Mouse (Mus musculus): ENCODE results near the gene Ncan. TPM values are rescaled to one million over a fixed set of nuclear protein-coding genes. Genes with fewer than 3 reads are reported as not detected.
A peak's percentile ranks its signal among the peaks of the same experiment; 100 is the strongest.

The Ncan gene
- polyA plus RNA-seq, 1 experiment = 82.5 TPM

GRCm38 (mm10) chr8:70114488-70114887 lies 6.2 kb downstream of the Ncan start:
- Histone ChIP-seq H3K4me3 (ENCODE audit: insufficient read depth, low read length) (no peak overlapping the region), H3K4me1 (ENCODE audit: control insufficient read depth, insufficient read depth, low read length) (peaks cover 19% of the 10 kb centered on the region), H3K27ac (ENCODE audit: insufficient read depth, low read length) (no peak overlapping the region)
- TF ChIP-seq POLR2A (IDR thresholded peaks at IDR 0.05; ENCODE audit: extremely low read depth, insufficient read depth, low read length) = no peak
- TF ChIP-seq CTCF (IDR thresholded peaks at IDR 0.05; ENCODE audit: extremely low read depth, insufficient read depth, low read length) = no peak

DNA sequence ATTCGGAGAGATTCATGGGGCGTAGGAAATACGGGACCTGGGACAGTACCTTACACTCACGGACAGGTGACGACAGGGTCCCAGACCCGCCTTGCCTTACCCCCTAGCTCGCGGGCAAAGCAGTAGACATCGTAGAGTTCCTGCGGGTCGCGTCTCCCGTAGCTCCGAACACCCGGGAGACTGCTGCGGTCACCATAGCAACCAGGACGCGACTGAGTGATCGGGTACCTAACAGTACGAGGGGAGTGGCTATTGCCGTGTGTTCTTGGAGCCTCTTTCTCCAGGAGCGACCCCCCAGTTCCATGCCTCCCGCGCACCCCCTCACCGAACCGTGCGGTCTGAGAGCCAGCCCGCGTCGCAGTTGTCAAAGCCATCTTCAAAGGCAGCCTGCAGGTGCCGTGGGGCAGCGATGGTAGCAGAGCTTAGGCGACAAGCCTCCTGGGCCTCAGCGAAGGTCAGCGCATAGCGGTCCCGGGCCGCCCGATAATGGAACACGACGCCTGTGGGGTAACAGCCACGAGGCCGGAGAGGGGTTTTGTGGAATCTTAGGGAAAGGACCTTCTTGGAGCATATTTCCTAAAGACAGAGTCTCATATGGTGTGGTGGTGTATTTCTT lies 8.2 kb downstream of the Ncan start:
- Histone ChIP-seq H3K4me3 (ENCODE audit: insufficient read depth, low read length) (no peak overlapping the region), H3K27ac (ENCODE audit: insufficient read depth, low read length) (no peak overlapping the region; the same call in 1 of the 2 replicates), H3K4me1 (ENCODE audit: control insufficient read depth, insufficient read depth, low read length) (peaks cover 21% of the 10 kb centered on the region)
- TF ChIP-seq POLR2A (IDR thresholded peaks at IDR 0.05; ENCODE audit: extremely low read depth, insufficient read depth, low read length) (no peak), CTCF (IDR thresholded peaks at IDR 0.05; ENCODE audit: extremely low read depth, insufficient read depth, low read length) (no peak)

- TF ChIP-seq CTCF (IDR thresholded peaks at IDR 0.05; ENCODE audit: extremely low read depth, insufficient read depth, low read length) (no peak), POLR2A (IDR thresholded peaks at IDR 0.05; ENCODE audit: extremely low read depth, insufficient read depth, low read length) (no peak)
These were observed 9.4 kb downstream of the Ncan start for GRCm38 (mm10) chr8:70111192-70111795.

DNA sequence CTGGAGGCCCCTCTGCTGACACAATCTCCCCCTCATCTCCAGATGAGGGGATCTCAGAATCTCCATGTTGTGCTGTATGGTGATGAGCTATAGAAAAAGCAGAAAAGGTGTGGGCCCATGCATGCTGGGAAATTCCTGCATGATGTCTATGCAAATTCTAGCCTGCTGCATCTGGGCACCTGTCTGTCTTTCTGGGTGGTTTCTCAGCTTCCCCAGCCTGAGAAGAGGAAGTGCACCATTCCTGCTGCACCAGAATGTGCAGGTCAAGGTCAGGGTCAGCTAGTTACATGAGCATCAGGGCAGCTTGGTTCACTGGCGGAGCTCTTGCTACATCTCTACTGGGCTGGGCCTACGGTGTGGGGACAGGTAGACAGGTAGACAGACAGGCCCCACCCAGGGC lies 10.2 kb downstream of the Ncan start:
- H3K4me1 ChIP-seq (ENCODE audit: control insufficient read depth, insufficient read depth, low read length) = peaks cover 12% of the 10 kb centered on the region
- no peak overlapping the region for H3K4me3 ChIP-seq (ENCODE audit: insufficient read depth, low read length)
- TF ChIP-seq CTCF (IDR thresholded peaks at IDR 0.05; ENCODE audit: extremely low read depth, insufficient read depth, low read length) (no peak), POLR2A (IDR thresholded peaks at IDR 0.05; ENCODE audit: extremely low read depth, insufficient read depth, low read length) (no peak)
- no peak overlapping the region for H3K27ac ChIP-seq (ENCODE audit: insufficient read depth, low read length)

More at GRCm38 (mm10) chr8:70111192-70111795, 9.4 kb downstream of the Ncan start:
- no peak overlapping the region for H3K4me3 ChIP-seq (ENCODE audit: insufficient read depth, low read length)
- H3K27ac ChIP-seq (ENCODE audit: insufficient read depth, low read length) = no peak overlapping the region
- peaks cover 12% of the 10 kb centered on the region for H3K4me1 ChIP-seq (ENCODE audit: control insufficient read depth, insufficient read depth, low read length)

DNA sequence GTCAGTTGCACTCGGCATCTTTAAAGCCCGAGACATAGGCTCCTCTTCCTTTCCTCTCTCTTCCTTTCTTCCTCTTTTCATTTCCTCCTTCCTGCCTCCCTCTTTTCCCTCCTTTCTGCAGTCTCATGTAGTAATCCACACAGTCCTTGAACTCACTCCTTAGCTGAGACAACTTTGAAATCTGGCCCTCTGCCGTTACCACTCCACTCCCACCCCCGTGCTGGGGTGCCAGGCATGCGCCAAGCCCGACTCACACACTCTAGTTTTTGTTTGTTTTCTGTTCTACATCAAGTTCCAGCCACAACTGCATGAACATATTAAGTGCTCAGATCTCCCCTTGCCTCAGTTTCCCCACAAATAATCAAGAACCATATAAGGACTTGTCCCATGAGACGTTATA lies 15.8 kb downstream of the Ncan start:
- no peak overlapping the region for H3K4me3 ChIP-seq (ENCODE audit: insufficient read depth, low read length)
- H3K4me1 ChIP-seq (ENCODE audit: control insufficient read depth, insufficient read depth, low read length) = peaks cover 5% of the 10 kb centered on the region
- TF ChIP-seq POLR2A (IDR thresholded peaks at IDR 0.05; ENCODE audit: extremely low read depth, insufficient read depth, low read length) (no peak), CTCF (IDR thresholded peaks at IDR 0.05; ENCODE audit: extremely low read depth, insufficient read depth, low read length) (no peak)
- no peak overlapping the region for H3K27ac ChIP-seq (ENCODE audit: insufficient read depth, low read length)

DNA sequence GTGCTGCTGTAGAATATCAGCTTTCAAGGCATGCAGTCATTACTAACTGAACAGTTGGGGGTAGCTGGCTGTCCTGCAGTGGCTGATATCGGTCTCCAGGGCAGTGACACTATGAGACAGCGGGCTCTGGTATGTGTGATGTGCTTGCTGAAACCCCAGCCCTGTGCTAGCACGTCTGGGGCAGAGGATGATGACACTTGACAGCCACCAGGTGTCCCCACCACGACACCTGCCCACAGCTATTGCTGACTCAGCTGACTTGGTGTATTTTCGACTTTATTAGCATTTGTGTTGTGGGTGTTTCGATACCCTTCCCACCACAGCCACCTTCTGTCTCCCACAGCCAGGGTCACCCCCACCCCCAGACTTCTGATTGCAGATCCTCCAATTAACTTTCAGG lies 16.2 kb downstream of the Ncan start:
- H3K4me3 ChIP-seq (ENCODE audit: insufficient read depth, low read length) = no peak overlapping the region
- TF ChIP-seq CTCF (IDR thresholded peaks at IDR 0.05; ENCODE audit: extremely low read depth, insufficient read depth, low read length) (peak; percentile 51), POLR2A (IDR thresholded peaks at IDR 0.05; ENCODE audit: extremely low read depth, insufficient read depth, low read length) (no peak)
- H3K27ac ChIP-seq (ENCODE audit: insufficient read depth, low read length) = no peak overlapping the region
- peaks cover 4% of the 10 kb centered on the region for H3K4me1 ChIP-seq (ENCODE audit: control insufficient read depth, insufficient read depth, low read length)

GRCm38 (mm10) chr8:70100241-70100640 lies 20.4 kb downstream of the Ncan start:
- peak overlapping the region; percentile 61 for H3K27ac ChIP-seq (ENCODE audit: insufficient read depth, low read length)
- H3K4me1 ChIP-seq (ENCODE audit: control insufficient read depth, insufficient read depth, low read length) = peaks cover 4% of the 10 kb centered on the region
- no peak overlapping the region for H3K4me3 ChIP-seq (ENCODE audit: insufficient read depth, low read length)
- no peak for TF ChIP-seq POLR2A (IDR thresholded peaks at IDR 0.05; ENCODE audit: extremely low read depth, insufficient read depth, low read length)
- no peak for TF ChIP-seq CTCF (IDR thresholded peaks at IDR 0.05; ENCODE audit: extremely low read depth, insufficient read depth, low read length)

GRCm38 (mm10) chr8:70099276-70099675 lies 21.4 kb downstream of the Ncan start:
- H3K27ac ChIP-seq (ENCODE audit: insufficient read depth, low read length) = peak overlapping the region; percentile 86
- no peak for TF ChIP-seq CTCF (IDR thresholded peaks at IDR 0.05; ENCODE audit: extremely low read depth, insufficient read depth, low read length)
- no peak for TF ChIP-seq POLR2A (IDR thresholded peaks at IDR 0.05; ENCODE audit: extremely low read depth, insufficient read depth, low read length)

GRCm38 (mm10) chr8:70092786-70093185 lies 27.9 kb downstream of the Ncan start:
- 0 out of 2 replicates have a peak overlapping the region, but pooled peaks have one; percentile 18 for H3K27ac ChIP-seq (ENCODE audit: insufficient read depth, low read length)
- H3K4me1 ChIP-seq (ENCODE audit: control insufficient read depth, insufficient read depth, low read length) = no peaks in the 10 kb centered on the region; the same call in 1 of the 2 replicates
- TF ChIP-seq POLR2A (IDR thresholded peaks at IDR 0.05; ENCODE audit: extremely low read depth, insufficient read depth, low read length) (no peak), CTCF (IDR thresholded peaks at IDR 0.05; ENCODE audit: extremely low read depth, insufficient read depth, low read length) (no peak)
- H3K4me3 ChIP-seq (ENCODE audit: insufficient read depth, low read length) = no peak overlapping the region

More at GRCm38 (mm10) chr8:70099276-70099675, 21.4 kb downstream of the Ncan start:
- H3K4me1 ChIP-seq (ENCODE audit: control insufficient read depth, insufficient read depth, low read length) = peaks cover 4% of the 10 kb centered on the region
- H3K4me3 ChIP-seq (ENCODE audit: insufficient read depth, low read length) = no peak overlapping the region

All from cortical plate, adult 2 months (tissue).